Mouse (Mus musculus) embryonic fibroblast, embryonic 13.5 days (primary cell): Measurements from ENCODE around the gene Tapbp.

ENCODE experiments used
- CTCF ChIP-seq: IDR thresholded peaks from 2 replicates; pipeline ENCODE4 v1.5.1; 2011; ENCODE audit warnings: mild to moderate bottlenecking, control low read depth, low read length, moderate library complexity, borderline replicate concordance; ENCODE audit not compliant: insufficient read depth
- POLR2A ChIP-seq: IDR thresholded peaks from 2 replicates; pipeline ENCODE4 v1.6.1; 2011; ENCODE audit warnings: low read depth, mild to moderate bottlenecking, control low read depth, low read length, moderate library complexity

- TF ChIP-seq CTCF (no peak), POLR2A (no peak)
Observed at GRCm38 (mm10) chr17:33936993-33937392, 21.3 kb downstream of the Tapbp start.
